Mouse (Mus musculus): ENCODE data around the gene Slc41a2.

Gene Slc41a2

GRCm38 (mm10) chr10:83320396-83320795 is 17.3 kb downstream of the Slc41a2 start:
- intact Hi-C loops (cut with DNase I): no loop called here

GRCm38 (mm10) chr10:83313033-83313432 is 24.6 kb downstream of the Slc41a2 start:
- intact Hi-C loops (cut with DNase I): no loop called here

GRCm38 (mm10) chr10:83310356-83310755 is 27.3 kb downstream of the Slc41a2 start:
- intact Hi-C loops (cut with DNase I): no loop called here

GRCm38 (mm10) chr10:83301687-83302086 is 36.0 kb downstream of the Slc41a2 start:
- intact Hi-C loops (cut with DNase I): no loop called here

GRCm38 (mm10) chr10:83301054-83301453 is 36.6 kb downstream of the Slc41a2 start:
- intact Hi-C loops (cut with DNase I): no loop called here

- intact Hi-C loops (cut with DNase I): no loop called here
These were observed 40.7 kb downstream of the Slc41a2 start for GRCm38 (mm10) chr10:83297017-83297416.

GRCm38 (mm10) chr10:83294746-83295145 is 42.9 kb downstream of the Slc41a2 start:
- intact Hi-C loops (cut with DNase I): loop anchor here (2.0 to 5.0 kb wide), 2 partner anchors 77 to 386 kb away; no protein-coding TSS in a partner anchor

- intact Hi-C loops (cut with DNase I): loop anchor here (5.0 kb wide), 1 partner anchor 76 kb away; no protein-coding TSS in a partner anchor
These were observed 44.3 kb downstream of the Slc41a2 start for GRCm38 (mm10) chr10:83293352-83293751.

- intact Hi-C loops (cut with DNase I): loop anchor here (5.0 kb wide), 1 partner anchor 74 kb away; no protein-coding TSS in a partner anchor
These were observed 46.0 kb downstream of the Slc41a2 start for GRCm38 (mm10) chr10:83291731-83292130.

GRCm38 (mm10) chr10:83287828-83288227 is 49.9 kb downstream of the Slc41a2 start:
- intact Hi-C loops (cut with DNase I): no loop called here

- intact Hi-C loops (cut with DNase I): no loop called here
These were observed 51.3 kb downstream of the Slc41a2 start for GRCm38 (mm10) chr10:83286399-83286798.

- intact Hi-C loops (cut with DNase I): no loop called here
These were observed 51.9 kb downstream of the Slc41a2 start for GRCm38 (mm10) chr10:83285724-83286256.

GRCm38 (mm10) chr10:83284916-83285315 is 52.8 kb downstream of the Slc41a2 start:
- intact Hi-C loops (cut with DNase I): no loop called here

GRCm38 (mm10) chr10:83266731-83267130 is 71.0 kb downstream of the Slc41a2 start:
- intact Hi-C loops (cut with DNase I): no loop called here

GRCm38 (mm10) chr10:83266241-83266640 is 71.4 kb downstream of the Slc41a2 start:
- intact Hi-C loops (cut with DNase I): no loop called here

- intact Hi-C loops (cut with DNase I): no loop called here
These were observed 73.0 kb downstream of the Slc41a2 start for GRCm38 (mm10) chr10:83264680-83265079.

GRCm38 (mm10) chr10:83264056-83264455 is 73.6 kb downstream of the Slc41a2 start:
- intact Hi-C loops (cut with DNase I): no loop called here

GRCm38 (mm10) chr10:83261264-83261663 is 76.4 kb downstream of the Slc41a2 start:
- intact Hi-C loops (cut with DNase I): no loop called here

- intact Hi-C loops (cut with DNase I): no loop called here
These were observed 86.3 kb downstream of the Slc41a2 start for GRCm38 (mm10) chr10:83251377-83251776.

- intact Hi-C loops (cut with DNase I): no loop called here
These were observed 89.6 kb downstream of the Slc41a2 start for GRCm38 (mm10) chr10:83248036-83248435.

- intact Hi-C loops (cut with DNase I): no loop called here
These were observed 92.0 kb downstream of the Slc41a2 start for GRCm38 (mm10) chr10:83245720-83246119.

- intact Hi-C loops (cut with DNase I): no loop called here
These were observed 93.6 kb downstream of the Slc41a2 start for GRCm38 (mm10) chr10:83244131-83244530.

- intact Hi-C loops (cut with DNase I): no loop called here
These were observed 95.5 kb downstream of the Slc41a2 start for GRCm38 (mm10) chr10:83242106-83242686.

Measured in adrenal gland (tissue).